Mouse (Mus musculus) layer of hippocampus, postnatal 14 days (tissue): ENCODE results near the gene Ptpn9. TPM values are rescaled to one million over a fixed set of nuclear protein-coding genes. Genes with fewer than 3 reads are reported as not detected.

ENCODE experiments used
- total RNA-seq, 2 experiments: library from RNA; stranded (reverse); gene quantifications; 2 replicates each; pipeline ENCODE4 v1.2.3; 2021

The Ptpn9 gene
- total RNA-seq, 2 experiments from 2014 or later = 31.3 TPM

Other genes with a start within 250 kb of the Ptpn9 start
- gene Lingo1, start 198.5 kb upstream of the Ptpn9 start, total RNA-seq = 100 to 1,000 TPM; 293 to 311 TPM
- not detected for gene Odf3l1, start 130.2 kb upstream of the Ptpn9 start, total RNA-seq
- 10 to 100 TPM; 33.0 to 36.4 TPM for gene Cspg4, start 129.9 kb upstream of the Ptpn9 start, total RNA-seq
- 1 to 10 TPM; 6.3 to 7.0 TPM for gene Snx33, start 66.6 kb upstream of the Ptpn9 start, total RNA-seq
- 10 to 100 TPM; 52.4 to 53.2 TPM for gene Imp3, start 57.4 kb upstream of the Ptpn9 start, total RNA-seq
- 10 to 100 TPM; 16.7 to 18.1 TPM for gene Snupn, start 44.0 kb upstream of the Ptpn9 start, total RNA-seq
- gene Sin3a, start 77.1 kb downstream of the Ptpn9 start, total RNA-seq = 10 to 100 TPM; 27.3 to 29.7 TPM
- gene Man2c1, start 135.8 kb downstream of the Ptpn9 start, total RNA-seq = 100 to 1,000 TPM; 117 to 132 TPM
- 10 to 100 TPM in 1 of 2 experiments, 1 to 10 TPM in 1; 8.7 to 10.3 TPM for gene Neil1, start 153.4 kb downstream of the Ptpn9 start, total RNA-seq
- gene Commd4, start 163.4 kb downstream of the Ptpn9 start, total RNA-seq = 10 to 100 TPM; 86.6 to 87.5 TPM
- gene Trcg1, start 241.6 kb downstream of the Ptpn9 start, total RNA-seq = not detected